Mouse (Mus musculus): ENCODE measurements around the gene Nfix. TPM values are rescaled to one million over a fixed set of nuclear protein-coding genes. Genes with fewer than 3 reads are reported as not detected.
A peak's percentile ranks its signal among the peaks of the same experiment; 100 is the strongest.

Gene Nfix
- polyA plus RNA-seq, 1 experiment from 2014 or later: 2.8 TPM

DNA sequence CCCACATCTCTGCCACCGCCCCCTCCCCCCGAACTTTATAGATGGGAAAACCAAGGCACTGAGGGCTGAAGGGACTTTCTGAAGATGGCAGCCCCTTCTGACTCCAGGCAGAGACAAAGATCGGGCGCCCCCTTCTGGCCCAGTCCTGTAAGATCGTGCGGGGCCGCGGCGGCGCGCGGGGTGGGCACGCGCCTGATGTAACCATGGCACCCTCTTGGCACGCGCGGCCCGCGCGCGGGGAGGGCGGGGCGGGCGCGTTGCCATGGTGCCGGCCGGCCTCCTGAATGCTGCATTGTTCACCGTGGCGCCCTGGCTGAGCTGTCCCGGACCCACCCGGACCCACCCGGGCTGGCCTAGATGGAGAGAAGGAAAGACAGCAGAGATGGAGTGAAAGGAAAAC, 10.8 kb upstream of the Nfix start:
- under 1% methylated on average over 32 of the region's 32 CpGs for WGBS (ENCODE audit: insufficient replicate concordance)
- no peaks in the 10 kb centered on the region for H3K36me3 ChIP-seq (replicated peaks)
- ATAC-seq (ENCODE audit: insufficient read depth): peak; percentile 67
- H3K9ac ChIP-seq: peak overlapping the region; percentile 30; the same call in 1 of the 2 replicates
- no peaks in the 10 kb centered on the region for H3K9me3 ChIP-seq (replicated peaks)
- H3K4me2 ChIP-seq: peak overlapping the region; percentile 77
- peak overlapping the region; percentile 51 for H3K4me3 ChIP-seq (replicated peaks)
- H3K27me3 ChIP-seq: peaks cover 65% of the 10 kb centered on the region
- peaks cover 45% of the 10 kb centered on the region for H3K4me1 ChIP-seq (replicated peaks)
- no peak overlapping the region for H3K27ac ChIP-seq (replicated peaks)

GRCm38 (mm10) chr8:84809941-84810280, 9.8 kb upstream of the Nfix start:
- Histone ChIP-seq H3K27me3 (peaks cover 74% of the 10 kb centered on the region), H3K4me1 (replicated peaks) (peaks cover 36% of the 10 kb centered on the region), H3K9me3 (replicated peaks) (no peaks in the 10 kb centered on the region), H3K36me3 (replicated peaks) (no peaks in the 10 kb centered on the region), H3K4me2 (no peak overlapping the region), H3K4me3 (replicated peaks) (no peak overlapping the region), H3K9ac (no peak overlapping the region), H3K27ac (replicated peaks) (no peak overlapping the region)
- 78% methylated on average over 5 of the region's 5 CpGs for WGBS (ENCODE audit: insufficient replicate concordance)
- no peak for ATAC-seq (ENCODE audit: insufficient read depth)

- Histone ChIP-seq H3K27me3 (peaks cover 77% of the 10 kb centered on the region), H3K4me1 (replicated peaks) (peaks cover 35% of the 10 kb centered on the region), H3K9ac (no peak overlapping the region), H3K9me3 (replicated peaks) (no peaks in the 10 kb centered on the region), H3K27ac (replicated peaks) (no peak overlapping the region), H3K36me3 (replicated peaks) (no peaks in the 10 kb centered on the region), H3K4me3 (replicated peaks) (no peak overlapping the region), H3K4me2 (no peak overlapping the region)
- no peak for ATAC-seq (ENCODE audit: insufficient read depth)
- WGBS (ENCODE audit: insufficient replicate concordance): 67% methylated on average over 12 of the region's 12 CpGs
These were observed 9.2 kb upstream of the Nfix start for GRCm38 (mm10) chr8:84809109-84809940.

GRCm38 (mm10) chr8:84806031-84806430, 5.9 kb upstream of the Nfix start:
- Histone ChIP-seq H3K9me3 (replicated peaks) (no peaks in the 10 kb centered on the region), H3K4me1 (replicated peaks) (peaks cover 24% of the 10 kb centered on the region), H3K36me3 (replicated peaks) (no peaks in the 10 kb centered on the region), H3K27ac (replicated peaks) (no peak overlapping the region), H3K27me3 (peaks cover 84% of the 10 kb centered on the region), H3K4me2 (no peak overlapping the region), H3K4me3 (replicated peaks) (no peak overlapping the region), H3K9ac (no peak overlapping the region)
- 87% methylated on average over 5 of the region's 5 CpGs for WGBS (ENCODE audit: insufficient replicate concordance)
- ATAC-seq (ENCODE audit: insufficient read depth): no peak

GRCm38 (mm10) chr8:84799136-84799931, 810 bp downstream of the Nfix start:
- no peaks in the 10 kb centered on the region for H3K9me3 ChIP-seq (replicated peaks)
- no peaks in the 10 kb centered on the region for H3K36me3 ChIP-seq (replicated peaks)
- H3K27ac ChIP-seq (replicated peaks): peak overlapping the region; percentile 51; the same call in 1 of the 2 replicates
- peak overlapping the region; percentile 69 for H3K9ac ChIP-seq
- H3K4me3 ChIP-seq (replicated peaks): peak overlapping the region; percentile 70
- peaks cover 95% of the 10 kb centered on the region for H3K27me3 ChIP-seq
- peak; percentile 51 for ATAC-seq (ENCODE audit: insufficient read depth)
- WGBS (ENCODE audit: insufficient replicate concordance): 1% methylated on average over 103 of the region's 108 CpGs
- H3K4me1 ChIP-seq (replicated peaks): peaks cover 33% of the 10 kb centered on the region
- H3K4me2 ChIP-seq: peak overlapping the region; percentile 97

DNA sequence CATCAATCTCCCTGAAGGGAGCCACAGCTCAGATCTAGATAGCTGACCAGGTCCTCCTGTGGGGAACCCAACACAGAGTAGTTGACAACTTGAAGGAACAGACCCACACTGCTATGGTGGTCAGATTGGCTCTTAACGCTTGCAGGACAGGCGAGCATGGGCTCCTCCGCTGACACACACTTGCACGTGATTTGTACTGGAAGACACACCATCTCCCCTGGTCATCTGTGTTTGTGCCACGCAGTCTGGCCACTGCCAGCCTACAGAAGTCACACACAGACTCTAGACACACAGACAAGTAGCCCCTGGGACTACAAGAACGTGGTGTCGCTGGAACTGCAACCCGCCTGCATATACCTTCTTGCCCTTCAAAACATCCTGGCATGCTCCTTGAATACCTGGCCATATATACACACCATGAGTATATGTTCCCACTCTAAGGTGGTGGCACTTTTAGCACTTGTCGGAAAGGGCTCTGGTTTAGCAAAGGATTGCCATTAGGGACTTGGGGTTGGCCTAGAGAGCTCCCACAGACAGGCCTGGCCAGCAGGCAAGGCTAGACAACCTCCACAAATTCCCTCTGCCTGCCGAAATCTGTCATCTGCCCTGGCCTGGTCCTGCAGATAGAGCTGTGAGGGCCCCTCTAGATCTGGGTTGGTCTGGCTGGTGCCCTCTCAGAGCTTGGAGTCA, 1.6 kb downstream of the Nfix start:
- Histone ChIP-seq H3K36me3 (replicated peaks) (no peaks in the 10 kb centered on the region), H3K4me1 (replicated peaks) (peaks cover 34% of the 10 kb centered on the region), H3K4me2 (peak overlapping the region; percentile 97), H3K27ac (replicated peaks) (no peak overlapping the region), H3K9me3 (replicated peaks) (no peaks in the 10 kb centered on the region), H3K27me3 (peaks cover 92% of the 10 kb centered on the region), H3K4me3 (replicated peaks) (peak overlapping the region; percentile 70), H3K9ac (peak overlapping the region; percentile 69; the same call in 1 of the 2 replicates)
- WGBS (ENCODE audit: insufficient replicate concordance): 69% methylated on average over 10 of the region's 10 CpGs
- no peak; the same call in 1 of the 2 replicates for ATAC-seq (ENCODE audit: insufficient read depth)

GRCm38 (mm10) chr8:84797971-84798370, 2.2 kb downstream of the Nfix start:
- Histone ChIP-seq H3K27ac (replicated peaks) (no peak overlapping the region), H3K27me3 (peaks cover 91% of the 10 kb centered on the region), H3K9ac (no peak overlapping the region), H3K36me3 (replicated peaks) (no peaks in the 10 kb centered on the region), H3K4me2 (no peak overlapping the region), H3K9me3 (replicated peaks) (no peaks in the 10 kb centered on the region), H3K4me1 (replicated peaks) (peaks cover 36% of the 10 kb centered on the region), H3K4me3 (replicated peaks) (no peak overlapping the region)
- 72% methylated on average over 6 of the region's 6 CpGs for WGBS (ENCODE audit: insufficient replicate concordance)
- no peak for ATAC-seq (ENCODE audit: insufficient read depth)

GRCm38 (mm10) chr8:84797256-84797797, 2.8 kb downstream of the Nfix start:
- no peak overlapping the region for H3K27ac ChIP-seq (replicated peaks)
- H3K27me3 ChIP-seq: peaks cover 85% of the 10 kb centered on the region

GRCm38 (mm10) chr8:84794486-84794885, 5.7 kb downstream of the Nfix start:
- H3K9ac ChIP-seq: no peak overlapping the region
- no peak overlapping the region for H3K27ac ChIP-seq (replicated peaks)
- no peaks in the 10 kb centered on the region for H3K9me3 ChIP-seq (replicated peaks)
- H3K4me1 ChIP-seq (replicated peaks): peaks cover 22% of the 10 kb centered on the region
- no peak overlapping the region for H3K4me2 ChIP-seq
- no peak overlapping the region for H3K4me3 ChIP-seq (replicated peaks)
- 70% methylated on average over 7 of the region's 7 CpGs for WGBS (ENCODE audit: insufficient replicate concordance)
- peaks cover 75% of the 10 kb centered on the region for H3K27me3 ChIP-seq
- H3K36me3 ChIP-seq (replicated peaks): no peaks in the 10 kb centered on the region
- ATAC-seq (ENCODE audit: insufficient read depth): no peak

More at GRCm38 (mm10) chr8:84797256-84797797, 2.8 kb downstream of the Nfix start:
- Histone ChIP-seq H3K4me1 (replicated peaks) (peaks cover 36% of the 10 kb centered on the region), H3K4me3 (replicated peaks) (no peak overlapping the region), H3K9ac (no peak overlapping the region), H3K4me2 (no peak overlapping the region), H3K36me3 (replicated peaks) (no peaks in the 10 kb centered on the region), H3K9me3 (replicated peaks) (no peaks in the 10 kb centered on the region)
- 81% methylated on average over 15 of the region's 15 CpGs for WGBS (ENCODE audit: insufficient replicate concordance)
- no peak for ATAC-seq (ENCODE audit: insufficient read depth)

DNA sequence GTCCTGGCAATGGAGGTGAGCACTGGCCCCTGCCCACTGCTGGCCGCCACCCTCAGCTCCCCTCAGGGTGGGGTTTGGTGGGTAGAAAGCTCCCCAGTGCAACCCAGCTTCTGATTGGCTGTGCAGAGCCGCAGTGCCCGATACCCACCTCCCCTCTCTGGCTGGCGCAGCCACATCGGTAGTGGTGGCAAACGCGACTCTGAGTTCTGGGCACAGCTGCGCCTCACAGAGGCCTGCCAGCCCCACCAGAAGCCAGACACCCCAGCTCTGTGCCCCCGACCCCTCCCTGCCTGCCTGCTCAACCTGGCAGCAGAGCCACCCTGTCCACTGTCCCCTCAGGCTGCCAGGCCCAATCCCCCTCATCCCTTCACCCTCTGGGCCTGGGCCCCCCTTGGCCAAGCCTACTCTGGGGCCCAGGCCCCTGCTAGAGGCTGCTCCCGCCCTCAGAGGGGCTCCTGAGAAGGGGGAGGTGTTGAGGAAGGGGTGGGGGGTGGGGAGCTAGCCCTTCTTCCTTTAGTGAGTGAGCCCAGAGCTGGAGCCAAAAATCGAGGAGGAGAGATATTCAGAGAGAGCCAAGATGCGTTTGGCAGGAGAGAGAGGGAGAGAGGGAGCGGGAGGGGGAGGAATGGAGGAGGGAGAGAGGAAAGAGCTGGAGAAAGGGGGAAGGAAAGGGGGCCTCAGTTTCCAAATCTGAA, 6.2 kb downstream of the Nfix start:
- peaks cover 75% of the 10 kb centered on the region for H3K27me3 ChIP-seq
- H3K4me2 ChIP-seq: no peak overlapping the region
- no peaks in the 10 kb centered on the region for H3K36me3 ChIP-seq (replicated peaks)
- H3K9ac ChIP-seq: no peak overlapping the region
- H3K27ac ChIP-seq (replicated peaks): no peak overlapping the region
- no peak overlapping the region for H3K4me3 ChIP-seq (replicated peaks)
- 68% methylated on average over 13 of the region's 13 CpGs for WGBS (ENCODE audit: insufficient replicate concordance)
- H3K4me1 ChIP-seq (replicated peaks): peaks cover 17% of the 10 kb centered on the region
- no peaks in the 10 kb centered on the region for H3K9me3 ChIP-seq (replicated peaks)
- no peak for ATAC-seq (ENCODE audit: insufficient read depth)
